Mouse (Mus musculus) lung, adult 2 months (tissue): ENCODE data around the gene Ern1.

Experiments used
- CTCF ChIP-seq: fragments of 200-500 bp; IDR thresholded peaks from 2 replicates; pipeline ENCODE4 v1.5.1; 2011; ENCODE audit warnings: mild to moderate bottlenecking, low read length, control low read depth; ENCODE audit not compliant: insufficient read depth
- POLR2A ChIP-seq: fragments of 200-500 bp; IDR thresholded peaks from 2 replicates; pipeline ENCODE4 v1.6.1; 2011; ENCODE audit warnings: low read depth, mild to moderate bottlenecking, control low read depth, low read length, borderline replicate concordance; ENCODE audit errors: extremely low read depth

DNA sequence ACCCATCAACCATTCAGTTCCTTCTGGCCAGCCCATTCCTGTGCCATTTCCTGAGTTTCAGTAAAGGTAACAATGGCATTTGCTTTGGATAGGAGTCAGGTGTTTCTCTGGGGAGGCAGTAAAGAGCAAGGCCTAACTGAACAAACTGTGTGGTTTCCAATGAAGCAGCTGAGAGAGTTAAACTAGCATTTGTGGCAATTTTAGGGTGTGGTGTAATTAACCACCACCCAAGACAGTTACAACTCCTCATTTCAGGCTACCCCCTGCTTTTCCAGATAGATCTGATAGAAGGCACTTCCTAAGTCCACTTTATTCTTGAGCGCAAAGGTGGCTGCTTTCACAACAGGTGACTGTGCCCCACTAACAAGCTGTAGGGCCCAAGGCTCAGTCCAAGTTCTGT lies 19.1 kb downstream of the Ern1 start:
- TF ChIP-seq CTCF = no peak
- TF ChIP-seq POLR2A = no peak
